Mouse (Mus musculus) small intestine, adult 2 months (tissue): ENCODE measurements around the gene Rasgef1b.

Experiments
- CTCF ChIP-seq: fragments of 200-500 bp; IDR thresholded peaks from 2 replicates; pipeline ENCODE4 v1.5.1; 2012; ENCODE audit warnings: low read depth, mild to moderate bottlenecking, control low read depth, inconsistent platforms, low read length, moderate library complexity, mixed read lengths; ENCODE audit not compliant: insufficient replicate concordance, insufficient read length; ENCODE audit errors: extremely low read depth
- POLR2A ChIP-seq: fragments of 200-500 bp; IDR thresholded peaks from 2 replicates; pipeline ENCODE4 v1.6.1; 2012; ENCODE audit warnings: low read depth, mild to moderate bottlenecking, control low read depth, inconsistent platforms, low read length, moderate library complexity

- TF ChIP-seq CTCF, result no peak
- no peak for TF ChIP-seq POLR2A
Measured at GRCm38 (mm10) chr5:99544664-99545494, 184.0 kb downstream of the Rasgef1b start.
